Mouse (Mus musculus): ENCODE measurements around the gene Nrbf2. TPM values are rescaled to one million over a fixed set of nuclear protein-coding genes. Genes with fewer than 3 reads are reported as not detected.
A peak's percentile ranks its signal among the peaks of the same experiment; 100 is the strongest.

Gene Nrbf2
- polyA plus RNA-seq (2016; fragmentation: Nextera tagmentation; extraction: Ambion mirVana) = 41.3 and 42.5 TPM in 2 replicates

DNA sequence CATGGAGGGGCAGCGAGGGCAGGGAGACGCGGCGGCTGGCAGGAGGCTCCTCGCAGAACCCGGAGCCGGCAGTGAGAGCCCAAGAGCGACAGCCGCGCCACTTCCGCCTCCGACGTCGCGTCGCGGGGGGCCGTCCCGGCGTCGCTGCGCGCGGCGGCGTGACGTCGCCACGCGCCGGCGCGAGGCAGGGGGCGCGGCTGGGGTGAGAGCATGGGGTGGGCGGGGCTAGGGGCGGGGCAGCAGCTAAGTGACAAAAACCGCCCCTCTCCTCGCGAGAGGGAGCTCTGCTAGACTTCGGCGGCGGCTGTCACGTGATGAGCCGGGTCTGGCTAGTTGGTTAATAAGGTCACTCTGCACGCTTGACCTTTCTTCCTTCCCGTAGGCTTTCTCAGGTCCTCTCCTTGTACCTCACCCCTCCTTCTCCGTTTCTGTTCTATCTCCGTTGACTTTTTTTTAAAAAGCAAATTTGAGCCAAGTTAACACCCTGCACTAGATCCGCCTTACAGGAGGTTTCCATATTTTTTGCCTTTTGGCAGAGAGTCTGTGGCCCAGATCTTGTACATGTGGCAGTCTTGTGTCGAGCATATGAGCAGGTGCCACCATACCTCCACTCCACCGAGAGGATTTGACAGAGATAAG, at the start of gene Nrbf2:
Gene Nrbf2 (minus strand): TSS at position 130 of the 639 bp plus-strand sequence.
- Histone ChIP-seq H3K4me2 (peak within 1 kb of the TSS; percentile 83), H3K27me3 (no peaks in the 10 kb centered on the region), H3K9me3 (no peaks in the 10 kb centered on the region), H3K36me3 (no peaks in the 10 kb centered on the region), H3K4me3 (replicated peaks) (peak within 1 kb of the TSS; percentile 92), H3K4me1 (replicated peaks) (peaks cover 23% of the 10 kb centered on the region), H3K9ac (replicated peaks) (peak within 1 kb of the TSS; percentile 91), H3K27ac (peak within 1 kb of the TSS; percentile 62; the same call in 1 of the 2 replicates)
- peak; percentile 87 for ATAC-seq (ENCODE audit: insufficient number of reproducible peaks, insufficient read depth, low FRiP score, low TSS enrichment, low read depth)
- 3% methylated on average over 51 of the region's 52 CpGs for whole genome bisulfite sequencing

DNA sequence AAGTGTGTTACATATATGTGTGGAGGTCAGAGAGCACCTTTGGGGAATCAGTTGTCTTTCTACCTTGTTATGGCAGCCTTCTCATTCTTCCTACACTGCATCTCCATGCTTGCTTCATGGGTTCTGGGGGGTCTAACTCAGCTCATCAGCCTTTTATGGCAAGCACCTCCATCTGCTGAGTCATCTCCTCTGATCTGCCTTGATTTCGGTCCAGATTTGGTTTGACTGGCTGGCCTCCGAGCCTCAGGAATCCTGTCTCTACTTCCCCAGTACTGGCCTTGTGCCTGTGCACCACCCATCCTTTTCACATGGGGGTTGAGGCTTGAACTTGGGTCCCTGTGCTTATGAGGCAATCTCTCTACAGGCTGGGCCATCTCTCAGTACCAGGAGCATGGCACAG, 45.5 kb upstream of the Nrbf2 start:
- 80% methylated on average over 2 of the region's 2 CpGs for whole genome bisulfite sequencing
- Histone ChIP-seq H3K27ac (no peak overlapping the region), H3K9ac (replicated peaks) (no peak overlapping the region), H3K4me2 (no peak overlapping the region), H3K9me3 (no peaks in the 10 kb centered on the region), H3K36me3 (no peaks in the 10 kb centered on the region), H3K4me3 (replicated peaks) (no peak overlapping the region), H3K27me3 (no peaks in the 10 kb centered on the region), H3K4me1 (replicated peaks) (no peaks in the 10 kb centered on the region)
- ATAC-seq (ENCODE audit: insufficient number of reproducible peaks, insufficient read depth, low FRiP score, low TSS enrichment, low read depth) = no peak

DNA sequence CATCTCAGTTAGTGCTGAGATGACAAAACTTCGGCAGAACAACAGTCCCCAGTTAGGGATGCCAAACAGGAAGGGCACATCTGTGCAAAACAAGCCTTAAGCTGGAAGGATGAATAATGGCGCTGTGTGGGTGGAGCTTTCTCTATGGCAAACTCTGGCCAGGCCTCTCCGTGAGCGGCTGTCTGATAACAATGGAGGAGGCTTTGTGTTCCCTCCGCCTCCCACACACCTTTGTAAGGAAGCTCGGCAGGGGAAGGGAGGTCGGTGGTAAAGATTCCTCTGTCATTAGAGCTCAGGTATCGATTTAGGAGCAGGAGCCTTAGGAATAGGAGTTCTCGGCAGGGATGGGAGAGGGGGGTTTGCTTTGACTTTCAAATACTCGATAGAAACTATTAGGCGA, 44.6 kb upstream of the Nrbf2 start:
- H3K9ac ChIP-seq (replicated peaks) = no peak overlapping the region
- ATAC-seq (ENCODE audit: insufficient number of reproducible peaks, insufficient read depth, low FRiP score, low TSS enrichment, low read depth) = no peak
- no peaks in the 10 kb centered on the region for H3K4me1 ChIP-seq (replicated peaks)
- H3K36me3 ChIP-seq = no peaks in the 10 kb centered on the region
- WGBS = 45% methylated on average over 11 of the region's 11 CpGs
- H3K4me2 ChIP-seq = no peak overlapping the region
- no peak overlapping the region for H3K4me3 ChIP-seq (replicated peaks)
- no peaks in the 10 kb centered on the region; the same call in 1 of the 2 replicates for H3K27me3 ChIP-seq
- no peaks in the 10 kb centered on the region for H3K9me3 ChIP-seq
- no peak overlapping the region for H3K27ac ChIP-seq

DNA sequence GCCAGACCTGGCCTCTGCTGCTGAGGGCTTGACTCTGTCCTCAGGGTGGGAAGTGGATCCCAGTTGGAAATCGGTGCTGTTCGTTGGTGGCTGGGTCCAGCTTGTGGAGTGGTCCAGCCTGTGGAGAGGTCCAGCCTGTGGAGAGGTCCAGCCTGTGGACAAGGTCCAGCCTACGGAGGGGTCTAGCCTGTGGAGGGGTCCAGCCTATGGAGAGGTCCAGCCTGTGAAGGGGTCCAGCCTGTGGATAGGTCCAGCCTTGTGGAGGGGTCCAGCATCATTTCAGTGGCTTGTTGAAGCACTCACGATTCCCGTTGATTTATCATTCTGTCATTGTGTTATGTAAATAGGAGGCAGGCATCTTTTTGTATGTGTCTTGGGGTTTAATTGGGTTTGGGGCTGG, 43.1 kb upstream of the Nrbf2 start:
- H3K4me2 ChIP-seq = no peak overlapping the region
- ATAC-seq (ENCODE audit: insufficient number of reproducible peaks, insufficient read depth, low FRiP score, low TSS enrichment, low read depth) = no peak
- no peaks in the 10 kb centered on the region for H3K36me3 ChIP-seq
- no peaks in the 10 kb centered on the region for H3K9me3 ChIP-seq
- no peak overlapping the region for H3K4me3 ChIP-seq (replicated peaks)
- H3K27me3 ChIP-seq = no peaks in the 10 kb centered on the region; the same call in 1 of the 2 replicates
- H3K4me1 ChIP-seq (replicated peaks) = no peaks in the 10 kb centered on the region
- H3K9ac ChIP-seq (replicated peaks) = no peak overlapping the region
- 86% methylated on average over 5 of the region's 5 CpGs for whole genome bisulfite sequencing
- H3K27ac ChIP-seq = no peak overlapping the region

DNA sequence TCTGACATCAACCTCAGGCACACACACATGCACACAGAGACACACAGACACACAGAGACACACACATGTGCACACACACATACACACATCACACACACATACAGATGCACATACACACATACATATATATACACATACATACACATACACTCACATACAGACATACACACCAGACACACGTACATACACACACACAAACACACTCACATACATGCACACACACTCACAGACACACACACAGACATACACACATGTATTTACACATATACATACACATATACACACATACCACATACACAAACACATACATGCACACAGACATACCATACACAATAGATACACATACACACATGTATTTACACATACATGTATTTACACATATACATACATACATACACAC, 38.9 kb upstream of the Nrbf2 start:
- Histone ChIP-seq H3K27ac (no peak overlapping the region), H3K9me3 (no peaks in the 10 kb centered on the region), H3K36me3 (no peaks in the 10 kb centered on the region), H3K9ac (replicated peaks) (no peak overlapping the region), H3K27me3 (peaks cover 25% of the 10 kb centered on the region), H3K4me2 (no peak overlapping the region), H3K4me3 (replicated peaks) (no peak overlapping the region), H3K4me1 (replicated peaks) (0 out of 2 replicates have a peak, but pooled peaks cover 3% of the 10 kb centered on the region)
- no peak for ATAC-seq (ENCODE audit: insufficient number of reproducible peaks, insufficient read depth, low FRiP score, low TSS enrichment, low read depth)
- WGBS = 76% methylated on average over 1 of the region's 1 CpGs

DNA sequence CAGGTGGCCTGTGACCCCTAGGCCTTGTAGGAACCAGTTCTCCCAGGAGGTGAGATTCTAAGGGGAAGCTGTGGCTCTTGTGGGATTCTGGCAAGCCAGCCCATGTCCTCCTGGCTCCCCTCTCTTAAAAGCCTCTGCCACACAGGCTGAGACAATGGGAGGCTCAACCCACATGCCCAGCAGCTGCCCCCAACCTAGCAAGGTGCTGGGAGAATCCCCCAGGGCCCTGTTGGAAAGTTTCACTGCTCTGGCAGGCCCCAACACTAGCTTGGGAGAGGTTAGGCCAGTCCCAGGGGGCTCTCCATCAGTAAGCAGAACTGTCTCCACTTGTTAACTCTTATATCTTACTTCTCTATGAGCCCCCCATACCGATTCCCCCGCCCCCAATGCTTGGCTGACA, 36.3 kb upstream of the Nrbf2 start:
- H3K27me3 ChIP-seq = peaks cover 30% of the 10 kb centered on the region
- 0 out of 2 replicates have a peak, but pooled peaks cover 12% of the 10 kb centered on the region for H3K4me1 ChIP-seq (replicated peaks)
- ATAC-seq (ENCODE audit: insufficient number of reproducible peaks, insufficient read depth, low FRiP score, low TSS enrichment, low read depth) = no peak
- no peak overlapping the region for H3K27ac ChIP-seq
- H3K4me2 ChIP-seq = no peak overlapping the region
- H3K36me3 ChIP-seq = no peaks in the 10 kb centered on the region
- no peak overlapping the region for H3K9ac ChIP-seq (replicated peaks)
- no peaks in the 10 kb centered on the region for H3K9me3 ChIP-seq
- H3K4me3 ChIP-seq (replicated peaks) = no peak overlapping the region
- 91% methylated on average over 2 of the region's 2 CpGs for WGBS

DNA sequence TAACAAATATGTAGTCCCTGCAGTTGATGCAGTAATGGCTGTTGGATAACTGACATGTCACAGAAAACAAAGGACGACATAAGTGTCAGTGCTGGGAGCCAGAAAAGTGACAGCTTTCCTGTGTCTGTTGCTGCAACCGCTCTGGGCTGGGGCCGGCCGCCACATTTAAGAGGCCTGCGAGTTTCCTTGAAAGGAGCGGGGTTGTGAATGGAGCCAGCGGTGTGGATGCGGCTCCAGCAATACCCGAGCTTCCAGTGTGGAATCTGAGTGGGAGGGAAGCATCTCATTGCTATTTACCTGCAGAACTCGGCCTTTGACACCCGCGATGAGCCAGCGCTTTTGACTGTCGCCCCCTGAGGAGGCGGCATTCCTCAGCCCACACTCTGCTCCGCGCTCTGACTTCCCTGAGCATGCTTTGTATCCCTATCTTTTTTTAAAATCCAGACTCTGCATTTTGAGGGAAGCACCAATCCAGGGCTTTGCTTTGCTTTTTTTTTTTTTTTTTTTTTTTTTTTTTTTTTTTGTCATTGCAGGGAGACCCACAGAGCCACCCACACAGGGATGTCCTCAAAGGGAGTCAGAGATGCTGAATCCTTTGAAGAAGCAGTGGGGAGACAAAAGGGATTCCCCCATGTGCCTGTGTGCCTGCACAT, 35.2 kb upstream of the Nrbf2 start:
- WGBS = 16% methylated on average over 17 of the region's 17 CpGs
- H3K4me2 ChIP-seq = peak overlapping the region; percentile 19; the same call in 1 of the 2 replicates
- H3K27me3 ChIP-seq = peaks cover 30% of the 10 kb centered on the region
- H3K9ac ChIP-seq (replicated peaks) = no peak overlapping the region
- ATAC-seq (ENCODE audit: insufficient number of reproducible peaks, insufficient read depth, low FRiP score, low TSS enrichment, low read depth) = no peak
- H3K9me3 ChIP-seq = no peaks in the 10 kb centered on the region
- H3K36me3 ChIP-seq = no peaks in the 10 kb centered on the region
- H3K4me3 ChIP-seq (replicated peaks) = no peak overlapping the region
- H3K4me1 ChIP-seq (replicated peaks) = 0 out of 2 replicates have a peak, but pooled peaks cover 12% of the 10 kb centered on the region
- H3K27ac ChIP-seq = no peak overlapping the region

DNA sequence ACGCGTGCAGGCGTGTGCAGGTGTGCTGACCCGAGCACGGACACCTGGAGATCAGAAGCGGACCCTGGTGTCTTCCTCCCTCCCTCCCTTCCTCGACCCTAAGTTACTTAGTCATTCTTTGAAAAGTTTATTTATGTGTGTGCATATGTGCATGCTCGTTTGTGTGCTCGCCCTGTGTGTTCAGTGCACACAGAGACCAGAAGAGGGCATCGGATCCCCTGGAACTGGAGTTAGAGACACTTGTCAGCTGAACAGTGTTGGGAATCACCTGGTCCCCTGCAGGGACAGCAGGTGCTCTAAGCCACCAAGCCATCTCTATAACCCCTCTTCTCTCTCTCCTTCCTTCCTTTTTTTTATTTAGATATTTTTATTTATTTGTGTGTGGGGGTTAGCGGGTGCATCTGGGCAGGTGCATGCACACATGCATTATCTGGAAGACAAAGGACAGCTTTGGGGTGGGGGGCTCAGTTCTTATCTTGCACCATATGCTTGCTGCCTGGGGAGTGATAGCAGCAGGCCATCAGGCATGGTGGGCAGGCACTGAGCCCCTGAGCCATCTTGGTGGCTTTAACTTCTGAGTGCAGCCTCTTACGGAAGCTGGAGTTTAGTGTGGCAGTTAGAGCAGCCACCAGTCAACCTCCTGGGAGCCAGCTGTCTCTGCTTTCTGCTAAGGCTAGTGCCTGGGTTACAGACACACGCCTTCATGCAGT, 34.1 kb upstream of the Nrbf2 start:
- Histone ChIP-seq H3K4me3 (replicated peaks) (no peak overlapping the region), H3K9ac (replicated peaks) (no peak overlapping the region), H3K36me3 (no peaks in the 10 kb centered on the region), H3K4me2 (no peak overlapping the region), H3K27ac (no peak overlapping the region), H3K9me3 (no peaks in the 10 kb centered on the region), H3K27me3 (peaks cover 30% of the 10 kb centered on the region), H3K4me1 (replicated peaks) (0 out of 2 replicates have a peak, but pooled peaks cover 12% of the 10 kb centered on the region)
- WGBS = 68% methylated on average over 13 of the region's 13 CpGs
- no peak for ATAC-seq (ENCODE audit: insufficient number of reproducible peaks, insufficient read depth, low FRiP score, low TSS enrichment, low read depth)

DNA sequence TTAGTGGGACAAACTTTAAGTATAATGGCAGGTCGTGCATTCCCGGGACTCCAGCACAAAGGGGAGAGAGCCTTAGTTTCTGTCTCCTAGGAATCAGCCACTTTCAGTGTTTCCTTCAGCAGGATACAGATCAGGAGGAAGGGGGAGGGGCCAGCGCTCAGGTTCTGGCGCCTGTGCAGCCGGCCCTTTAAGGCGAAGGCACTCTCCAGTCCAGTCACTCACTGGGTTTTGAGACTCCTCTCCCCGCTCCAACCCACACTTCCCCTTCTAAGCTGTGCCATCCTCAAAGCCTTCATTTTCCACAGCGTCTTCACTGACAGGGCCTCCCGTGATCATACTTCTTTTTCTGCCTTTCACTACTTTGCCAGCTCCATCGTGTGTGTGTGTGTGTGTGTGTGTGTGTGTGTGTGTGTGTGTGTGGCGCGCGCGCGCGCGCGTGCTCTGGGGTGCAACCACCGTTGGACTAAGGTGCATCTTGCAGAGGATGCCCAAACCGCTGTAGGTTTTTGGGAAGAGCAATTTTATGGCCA, 32.9 kb upstream of the Nrbf2 start:
- Histone ChIP-seq H3K4me2 (peak overlapping the region; percentile 74), H3K4me3 (replicated peaks) (peak overlapping the region; percentile 40), H3K27ac (no peak overlapping the region), H3K36me3 (no peaks in the 10 kb centered on the region), H3K4me1 (replicated peaks) (0 out of 2 replicates have a peak, but pooled peaks cover 12% of the 10 kb centered on the region), H3K9me3 (no peaks in the 10 kb centered on the region), H3K9ac (replicated peaks) (peak overlapping the region; percentile 57; the same call in 1 of the 2 replicates), H3K27me3 (peaks cover 30% of the 10 kb centered on the region)
- WGBS = under 1% methylated on average over 20 of the region's 20 CpGs
- no peak for ATAC-seq (ENCODE audit: insufficient number of reproducible peaks, insufficient read depth, low FRiP score, low TSS enrichment, low read depth)

DNA sequence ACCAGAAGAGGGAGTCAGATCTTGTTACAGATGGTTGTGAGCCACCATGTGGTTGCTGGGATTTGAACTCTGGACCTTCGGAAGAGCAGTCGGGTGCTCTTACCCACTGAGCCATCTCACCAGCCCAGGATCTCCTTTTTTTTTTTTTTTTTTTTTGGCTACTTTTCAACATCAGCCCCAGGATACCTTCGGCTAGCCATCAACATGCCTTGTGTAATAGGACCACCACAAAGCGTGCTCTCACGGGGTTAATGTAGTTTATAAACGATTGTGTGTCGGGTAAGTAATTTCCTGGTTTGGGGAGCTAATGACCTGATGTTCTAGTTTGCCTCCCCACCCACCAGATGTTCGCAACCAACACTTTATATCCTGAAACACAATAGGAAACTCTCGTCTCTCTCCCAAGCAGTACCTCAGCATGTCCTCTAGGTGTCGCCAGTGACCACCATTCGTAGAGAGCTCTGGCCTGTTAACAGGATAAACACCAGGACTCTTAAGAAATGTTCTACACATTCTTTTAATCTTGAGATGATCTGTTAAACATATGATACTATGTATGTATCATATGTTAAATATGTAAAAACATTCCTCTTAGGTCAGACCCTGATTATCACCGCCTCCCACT, 29.8 kb upstream of the Nrbf2 start:
- H3K9me3 ChIP-seq = no peaks in the 10 kb centered on the region
- peaks cover 13% of the 10 kb centered on the region for H3K27me3 ChIP-seq
- peaks cover 15% of the 10 kb centered on the region; the same call in 1 of the 2 replicates for H3K4me1 ChIP-seq (replicated peaks)
- H3K9ac ChIP-seq (replicated peaks) = no peak overlapping the region
- H3K4me3 ChIP-seq (replicated peaks) = no peak overlapping the region
- ATAC-seq (ENCODE audit: insufficient number of reproducible peaks, insufficient read depth, low FRiP score, low TSS enrichment, low read depth) = peak; percentile 38; the same call in 1 of the 2 replicates
- no peaks in the 10 kb centered on the region for H3K36me3 ChIP-seq
- H3K27ac ChIP-seq = no peak overlapping the region
- H3K4me2 ChIP-seq = no peak overlapping the region
- 10% methylated on average over 10 of the region's 12 CpGs for WGBS

Measured in limb, embryonic 12.5 days (tissue).